Mouse (Mus musculus): ENCODE measurements at regions not wholly inside any gene's neighbourhood (a gene's known extent, or its start where the extent isn't known, plus 50 kb on each side); places are given as distances from the start of the nearest gene placed in this dataset.

GRCm38 (mm10) chr10:111073851-111074430, 64.0 kb upstream of the Zdhhc17 start:
- TF ChIP-seq POLR2A (IDR thresholded peaks at IDR 0.05; ENCODE audit: borderline replicate concordance, extremely low read depth, insufficient read depth, insufficient read length, poor library complexity, severe bottlenecking) (no peak), CTCF (IDR thresholded peaks at IDR 0.05; ENCODE audit: borderline replicate concordance, extremely low read depth, insufficient read depth, insufficient read length) (no peak)

GRCm38 (mm10) chr10:111073262-111073661, 63.3 kb upstream of the Zdhhc17 start:
- TF ChIP-seq CTCF (IDR thresholded peaks at IDR 0.05; ENCODE audit: borderline replicate concordance, extremely low read depth, insufficient read depth, insufficient read length) (no peak), POLR2A (IDR thresholded peaks at IDR 0.05; ENCODE audit: borderline replicate concordance, extremely low read depth, insufficient read depth, insufficient read length, poor library complexity, severe bottlenecking) (no peak)
- peak; percentile 58 for DNase-seq (ENCODE audit: low read depth)

More at GRCm38 (mm10) chr10:111073851-111074430, 64.0 kb upstream of the Zdhhc17 start:
- no peak for DNase-seq (ENCODE audit: low read depth)

DNA sequence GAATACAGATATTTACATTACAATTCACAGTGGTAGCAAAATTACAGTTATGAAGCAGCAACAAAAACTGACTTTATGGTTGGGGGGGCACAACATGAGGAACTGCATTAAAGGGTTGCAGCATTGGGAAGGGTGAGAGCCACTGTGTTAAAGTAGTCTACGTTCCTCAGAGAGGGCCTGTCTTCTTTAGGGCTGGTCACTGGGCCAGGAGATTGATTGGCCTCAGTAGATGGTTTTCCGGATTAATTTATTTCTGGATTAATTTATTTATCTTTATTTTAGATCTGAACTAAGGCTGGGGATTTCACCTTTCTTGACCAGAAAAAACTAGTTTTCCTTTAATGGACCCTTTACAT, 62.6 kb upstream of the Zdhhc17 start:
- no peak for DNase-seq (ENCODE audit: low read depth)
- TF ChIP-seq POLR2A (IDR thresholded peaks at IDR 0.05; ENCODE audit: borderline replicate concordance, extremely low read depth, insufficient read depth, insufficient read length, poor library complexity, severe bottlenecking) (no peak), CTCF (IDR thresholded peaks at IDR 0.05; ENCODE audit: borderline replicate concordance, extremely low read depth, insufficient read depth, insufficient read length) (no peak)

DNA sequence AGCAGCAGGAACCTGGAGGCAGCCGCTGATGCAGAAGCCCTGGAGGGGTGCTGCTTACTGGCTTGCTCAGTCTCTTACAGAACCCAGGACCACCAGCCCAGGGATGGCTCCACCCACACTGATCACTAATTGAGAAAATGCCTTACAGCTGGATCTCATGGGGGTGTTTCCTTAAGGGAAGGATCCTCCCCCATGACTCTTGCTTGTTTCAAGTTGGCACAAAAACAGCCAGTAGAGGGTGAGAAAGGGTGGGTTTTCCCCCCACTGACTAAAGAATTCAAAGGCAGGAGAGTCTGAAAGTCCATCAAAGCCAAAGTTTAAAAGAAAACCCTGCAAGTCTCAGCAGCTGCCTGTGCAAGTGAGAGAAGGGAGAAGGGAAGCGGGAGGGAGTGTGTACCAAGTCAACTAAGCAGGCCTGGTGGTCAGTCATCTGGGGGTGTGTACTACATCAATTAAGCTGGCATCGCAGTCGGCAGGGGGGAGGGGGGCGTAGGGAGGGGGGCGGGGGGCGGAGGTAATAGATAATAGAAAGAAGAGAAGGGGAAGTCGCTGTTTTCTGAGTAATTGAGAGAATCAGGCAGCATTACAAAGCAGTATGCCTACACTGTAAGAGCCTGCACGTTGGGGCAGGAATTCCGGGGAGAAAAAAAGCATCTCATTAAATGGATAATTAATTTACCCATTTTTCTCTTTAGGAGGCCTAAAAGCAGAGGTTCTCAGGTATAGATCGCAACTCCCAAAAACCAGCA, 62.0 kb upstream of the Zdhhc17 start:
- TF ChIP-seq CTCF (IDR thresholded peaks at IDR 0.05; ENCODE audit: borderline replicate concordance, extremely low read depth, insufficient read depth, insufficient read length) (no peak), POLR2A (IDR thresholded peaks at IDR 0.05; ENCODE audit: borderline replicate concordance, extremely low read depth, insufficient read depth, insufficient read length, poor library complexity, severe bottlenecking) (no peak)
- peak; percentile 57 for DNase-seq (ENCODE audit: low read depth)

- no peak for TF ChIP-seq POLR2A (IDR thresholded peaks at IDR 0.05; ENCODE audit: borderline replicate concordance, extremely low read depth, insufficient read depth, insufficient read length, poor library complexity, severe bottlenecking)
- no peak for TF ChIP-seq CTCF (IDR thresholded peaks at IDR 0.05; ENCODE audit: borderline replicate concordance, extremely low read depth, insufficient read depth, insufficient read length)
- no peak for DNase-seq (ENCODE audit: low read depth)
Observed at GRCm38 (mm10) chr10:111066146-111066545, 56.2 kb upstream of the Zdhhc17 start.

DNA sequence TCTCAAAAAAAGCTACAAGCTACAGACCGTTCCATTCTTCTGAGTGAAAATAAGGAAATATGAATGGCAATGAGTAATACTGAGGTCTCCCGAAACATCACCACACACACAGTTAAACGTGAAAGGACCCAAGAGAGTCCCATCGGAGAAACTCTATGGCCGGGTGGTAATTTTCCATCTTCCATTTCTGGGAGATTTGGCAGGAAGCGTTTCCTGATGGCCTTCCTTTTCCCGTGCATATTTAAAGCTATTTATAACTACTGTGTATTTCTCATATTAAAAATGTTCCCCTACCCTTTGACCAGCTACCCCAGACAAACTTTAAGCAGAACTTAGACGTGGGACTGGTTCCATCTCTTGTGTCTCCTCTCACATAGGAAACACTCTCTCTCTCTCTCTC, 50.7 kb upstream of the Zdhhc17 start:
- no peak for DNase-seq (ENCODE audit: low read depth)
- TF ChIP-seq POLR2A (IDR thresholded peaks at IDR 0.05; ENCODE audit: borderline replicate concordance, extremely low read depth, insufficient read depth, insufficient read length, poor library complexity, severe bottlenecking), result no peak
